Mouse (Mus musculus): ENCODE measurements at regions not wholly inside any gene's neighbourhood (a gene's known extent, or its start where the extent isn't known, plus 50 kb on each side); places are given as distances from the start of the nearest gene placed in this dataset.

DNA sequence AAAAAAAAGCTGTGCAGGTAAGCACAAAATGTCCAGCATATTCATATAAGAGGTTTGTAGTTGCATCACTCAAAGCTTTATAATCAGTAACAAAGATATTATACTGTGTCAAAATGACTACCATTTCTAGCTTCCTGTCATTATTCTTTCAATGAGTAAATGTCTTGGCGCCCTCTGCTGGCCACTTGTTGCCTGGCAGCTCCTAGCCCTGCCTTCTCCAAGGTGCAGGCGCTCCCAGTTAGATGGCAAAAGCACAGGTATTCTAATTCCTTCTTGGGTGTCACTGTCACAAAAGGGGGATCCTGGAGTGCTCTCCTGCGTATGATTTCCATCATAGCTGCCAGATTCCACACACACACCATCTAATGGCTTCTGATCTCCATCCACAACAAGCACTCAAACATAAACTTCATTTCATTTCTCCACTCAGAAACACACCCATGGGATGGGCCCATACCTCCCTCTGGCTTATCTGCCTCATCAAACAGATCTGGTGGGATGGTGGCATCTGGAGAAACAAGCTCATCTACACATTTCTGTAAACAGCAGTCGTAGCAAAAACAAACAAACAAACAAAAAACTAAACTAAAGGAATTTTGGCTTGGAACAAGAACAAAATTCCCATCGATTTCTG lies 49.9 kb upstream of the Paip1 start:
- DNase-seq = peak; percentile 87
